Mouse (Mus musculus) testis, adult 2 months (tissue): Measurements from ENCODE around the gene Icam2.

Experiments
- CTCF ChIP-seq: fragments of 200-500 bp; IDR thresholded peaks from 2 replicates; pipeline ENCODE4 v1.5.1; 2012; ENCODE audit warnings: low read depth, mild to moderate bottlenecking, inconsistent platforms, low read length, moderate library complexity; ENCODE audit not compliant: control insufficient read depth, insufficient read depth, insufficient replicate concordance
- POLR2A ChIP-seq: fragments of 200-500 bp; IDR thresholded peaks from 2 replicates; pipeline ENCODE4 v1.6.1; 2012; ENCODE audit warnings: low read depth, mild to moderate bottlenecking, inconsistent platforms, low read length, moderate library complexity; ENCODE audit not compliant: control insufficient read depth

- TF ChIP-seq CTCF (no peak), POLR2A (no peak)
These were observed 5.5 kb downstream of the Icam2 start for GRCm38 (mm10) chr11:106382424-106382823.
